Mouse (Mus musculus) cortical plate, adult 2 months (tissue): ENCODE data around the gene Ajap1.

Experiments used
- CTCF ChIP-seq: fragments of 200-500 bp; IDR thresholded peaks from 2 replicates; pipeline ENCODE4 v1.5.1; 2011; ENCODE audit warnings: mild to moderate bottlenecking, control low read depth, low read length; ENCODE audit not compliant: insufficient read depth; ENCODE audit errors: extremely low read depth
- POLR2A ChIP-seq: fragments of 200-500 bp; IDR thresholded peaks from 2 replicates; pipeline ENCODE4 v1.6.1; 2011; ENCODE audit warnings: mild to moderate bottlenecking, low read length, control low read depth; ENCODE audit not compliant: insufficient read depth; ENCODE audit errors: extremely low read depth

DNA sequence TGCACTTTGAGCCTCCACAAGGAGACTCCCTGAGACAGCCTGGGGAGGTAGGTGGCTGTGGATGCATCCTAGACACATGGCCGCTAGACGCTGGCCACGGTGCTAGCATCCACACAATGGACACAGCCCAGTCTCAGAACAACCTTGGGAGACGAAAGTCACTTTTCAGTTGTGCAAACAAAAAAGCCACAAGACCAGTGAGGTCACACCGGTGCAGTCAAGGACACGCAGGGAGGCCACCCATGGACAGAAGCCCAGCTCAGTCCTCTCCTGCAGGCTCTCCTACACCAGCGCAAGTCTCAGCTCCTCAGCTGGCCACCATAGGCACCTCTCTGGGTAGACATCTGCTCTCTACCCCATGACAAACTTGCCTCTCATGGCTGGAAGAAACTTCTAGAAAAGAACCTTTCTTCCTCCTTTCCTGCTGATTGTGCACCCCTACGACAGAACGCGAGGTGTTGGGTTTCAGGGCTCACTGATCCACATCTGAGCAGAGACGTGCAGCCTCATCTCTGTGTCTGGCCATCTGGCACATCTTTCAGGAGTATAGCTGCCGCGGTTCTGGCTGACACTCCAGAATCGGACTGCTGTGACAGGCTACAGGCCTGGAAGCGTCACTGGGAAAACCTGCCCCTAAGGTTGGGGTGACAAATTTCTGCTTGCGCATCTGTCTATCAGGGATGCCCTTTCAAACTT lies 56.5 kb downstream of the Ajap1 start:
- TF ChIP-seq CTCF: no peak
- no peak for TF ChIP-seq POLR2A
